19 mouse cellular contexts compared by ENCODE assay signal in genomic region chr19:41822589-41822988, GRCm38 (mm10).
"Had no signal": no experiment of that assay in that cellular context is flagged by ENCODE, and none has a peak within 500 bp of the region (broad histone marks: within the 10 kb centered on the region; RNA-seq: fewer than 3 reads in every experiment).

No protein-coding gene starts in this region.

- H3K4me1 ChIP-seq: limb, embryonic 15.5 days; neural tube, embryonic 13.5 days; neural tube, embryonic 15.5 days had no signal

- H3K4me2 ChIP-seq: limb, embryonic 15.5 days; lung, embryonic 14.5 days; midbrain, embryonic 13.5 days; neural tube, embryonic 13.5 days; neural tube, embryonic 15.5 days had no signal

- H3K36me3 ChIP-seq: limb, embryonic 15.5 days; midbrain, embryonic 10.5 days; midbrain, embryonic 13.5 days; neural tube, embryonic 13.5 days; neural tube, embryonic 15.5 days had no signal

- ATAC-seq: midbrain, embryonic 13.5 days; midbrain, embryonic 16.5 days had no signal

- H3K9ac ChIP-seq: limb, embryonic 15.5 days; lung, embryonic 14.5 days; midbrain, embryonic 13.5 days; neural tube, embryonic 13.5 days; neural tube, embryonic 15.5 days had no signal

- H3K4me3 ChIP-seq: limb, embryonic 15.5 days; midbrain, embryonic 10.5 days; midbrain, embryonic 13.5 days; myocyte; neural tube, embryonic 13.5 days; neural tube, embryonic 15.5 days had no signal

- DNase-seq: lung, adult 18-20 months; lung, embryonic 14.5 days; lung, postnatal 10 days; lung, postnatal 4 days; retina, postnatal 1 day; right cerebral cortex, adult 18-20 months; right cerebral cortex, postnatal 25 days; right cerebral cortex, postnatal 4 days; spleen, adult 18-20 months; thymus, adult 18-20 months; thymus, postnatal 14 days; thymus, postnatal 36 days had no signal

- H3K9me3 ChIP-seq: limb, embryonic 15.5 days; midbrain, embryonic 10.5 days; midbrain, embryonic 13.5 days; neural tube, embryonic 13.5 days; neural tube, embryonic 15.5 days had no signal

- H3K27me3 ChIP-seq: limb, embryonic 15.5 days; midbrain, embryonic 13.5 days; neural tube, embryonic 13.5 days; neural tube, embryonic 15.5 days had no signal

- H3K27ac ChIP-seq: limb, embryonic 15.5 days; midbrain, embryonic 10.5 days; midbrain, embryonic 13.5 days; neural tube, embryonic 13.5 days; neural tube, embryonic 15.5 days had no signal
